13 mouse cellular contexts compared by ENCODE assay signal in genomic region chr11:120208848-120209247, GRCm38 (mm10). TPM values are rescaled to one million over a fixed set of nuclear protein-coding genes. Genes with fewer than 3 reads are reported as not detected.
A peak's percentile ranks its signal among the peaks of the same experiment; 100 is the strongest.
DNase-seq lines count a peak whose midpoint lies in the region; ATAC-seq and TF ChIP-seq lines count a peak whose summit lies in the region.
"Had no signal": no experiment of that assay in that cellular context is flagged by ENCODE, and none has a peak within 500 bp of the region (broad histone marks: within the 10 kb centered on the region; RNA-seq: fewer than 3 reads in every experiment).

No protein-coding gene starts in this region.

- H3K27me3 ChIP-seq in intestine, postnatal 0 days (replicated peaks; ENCODE audit: control insufficient read depth, insufficient read depth, low read length), result no peaks in the 10 kb centered on the region
- no peaks in the 10 kb centered on the region for H3K27me3 ChIP-seq in intestine, embryonic 15.5 days (replicated peaks)
- no peaks in the 10 kb centered on the region for H3K27me3 ChIP-seq in thymus, adult 2 months (ENCODE audit: control insufficient read depth, insufficient read depth, low read length)
- no peaks in the 10 kb centered on the region for H3K27me3 ChIP-seq in embryonic facial prominence, embryonic 10.5 days (replicated peaks; ENCODE audit: low read depth, poor library complexity, severe bottlenecking)
- H3K27me3 ChIP-seq: embryonic facial prominence, embryonic 12.5 days; midbrain, embryonic 15.5 days had no signal

- 71% methylated on average over 2 of the region's 2 CpGs for WGBS in intestine, postnatal 0 days
- 86% methylated on average over 2 of the region's 2 CpGs for WGBS in intestine, embryonic 15.5 days
- WGBS in thymus, adult 2 months, result 57% methylated on average over 2 of the region's 2 CpGs
- WGBS in embryonic facial prominence, embryonic 10.5 days, result 67% methylated on average over 2 of the region's 2 CpGs

- intact Hi-C loops in left cerebral cortex, postnatal 10 days (cut with DNase I), result no loop called here

- no peaks in the 10 kb centered on the region for H3K36me3 ChIP-seq in intestine, postnatal 0 days (ENCODE audit: control insufficient read depth, insufficient read depth)
- no peaks in the 10 kb centered on the region for H3K36me3 ChIP-seq in intestine, embryonic 15.5 days
- no peaks in the 10 kb centered on the region for H3K36me3 ChIP-seq in thymus, adult 2 months (ENCODE audit: control insufficient read depth, insufficient read depth, low read length)
- peaks cover 10% of the 10 kb centered on the region; the same call in 1 of the 2 replicates for H3K36me3 ChIP-seq in embryonic facial prominence, embryonic 10.5 days (replicated peaks)
- H3K36me3 ChIP-seq: embryonic facial prominence, embryonic 12.5 days; midbrain, embryonic 15.5 days had no signal

- H3K4me2 ChIP-seq in intestine, postnatal 0 days (replicated peaks; ENCODE audit: low read depth), result no peak overlapping the region
- no peak overlapping the region for H3K4me2 ChIP-seq in intestine, embryonic 15.5 days (replicated peaks)
- H3K4me2 ChIP-seq: embryonic facial prominence, embryonic 12.5 days; midbrain, embryonic 15.5 days had no signal

- ATAC-seq in intestine, postnatal 0 days, result no peak
- ATAC-seq in intestine, embryonic 15.5 days, result no peak
- ATAC-seq: activated CD4-positive, CD25-positive, alpha-beta regulatory T cell, adult 4 months; midbrain, embryonic 15.5 days had no signal

- H3K4me3 ChIP-seq in intestine, postnatal 0 days (ENCODE audit: low read depth, low read length), result no peak overlapping the region
- no peak overlapping the region for H3K4me3 ChIP-seq in intestine, embryonic 15.5 days (replicated peaks)
- no peak overlapping the region for H3K4me3 ChIP-seq in thymus, adult 2 months (ENCODE audit: control insufficient read depth, insufficient read depth, low read length)
- H3K4me3 ChIP-seq in embryonic facial prominence, embryonic 10.5 days, result no peak overlapping the region
- H3K4me3 ChIP-seq: embryonic facial prominence, embryonic 12.5 days; midbrain, embryonic 15.5 days had no signal

- no peak for TF ChIP-seq POLR2A in thymus, adult 2 months (IDR thresholded peaks at IDR 0.05; ENCODE audit: control insufficient read depth, extremely low read depth, insufficient read depth, low read length, poor library complexity)

- TF ChIP-seq CTCF in intestine, postnatal 0 days (IDR thresholded peaks at IDR 0.05; ENCODE audit: low read depth), result peak; percentile 66
- no peak for TF ChIP-seq CTCF in thymus, adult 2 months (IDR thresholded peaks at IDR 0.05; ENCODE audit: borderline replicate concordance, control insufficient read depth, extremely low read depth, insufficient read depth, low read length, poor library complexity)

- no peak overlapping the region for H3K27ac ChIP-seq in intestine, postnatal 0 days (ENCODE audit: low read depth, low read length)
- no peak overlapping the region for H3K27ac ChIP-seq in intestine, embryonic 15.5 days
- no peak overlapping the region for H3K27ac ChIP-seq in thymus, adult 2 months (ENCODE audit: control insufficient read depth, insufficient read depth, low read length)
- H3K27ac ChIP-seq in embryonic facial prominence, embryonic 10.5 days (replicated peaks), result 0 out of 2 replicates have a peak overlapping the region, but pooled peaks have one; percentile 4
- H3K27ac ChIP-seq: embryonic facial prominence, embryonic 12.5 days; midbrain, embryonic 15.5 days had no signal

- H3K9ac ChIP-seq in intestine, postnatal 0 days (ENCODE audit: low read depth, low read length), result no peak overlapping the region
- no peak overlapping the region for H3K9ac ChIP-seq in intestine, embryonic 15.5 days
- H3K9ac ChIP-seq: embryonic facial prominence, embryonic 12.5 days; midbrain, embryonic 15.5 days had no signal

- H3K4me1 ChIP-seq in intestine, postnatal 0 days (replicated peaks; ENCODE audit: control insufficient read depth, insufficient read depth, low read length), result no peaks in the 10 kb centered on the region
- H3K4me1 ChIP-seq in intestine, embryonic 15.5 days (replicated peaks), result peaks cover 13% of the 10 kb centered on the region; the same call in 1 of the 2 replicates
- H3K4me1 ChIP-seq in thymus, adult 2 months (replicated peaks; ENCODE audit: control insufficient read depth, insufficient read depth, low read length), result no peaks in the 10 kb centered on the region
- peaks cover 20% of the 10 kb centered on the region for H3K4me1 ChIP-seq in embryonic facial prominence, embryonic 10.5 days
- H3K4me1 ChIP-seq: embryonic facial prominence, embryonic 12.5 days; midbrain, embryonic 15.5 days had no signal

- H3K9me3 ChIP-seq in intestine, postnatal 0 days (ENCODE audit: control insufficient read depth), result peaks cover 2% of the 10 kb centered on the region; the same call in 1 of the 2 replicates
- no peaks in the 10 kb centered on the region for H3K9me3 ChIP-seq in intestine, embryonic 15.5 days
- 0 out of 2 replicates have a peak, but pooled peaks cover 6% of the 10 kb centered on the region for H3K9me3 ChIP-seq in embryonic facial prominence, embryonic 10.5 days
- H3K9me3 ChIP-seq: midbrain, embryonic 15.5 days had no signal

- DNase-seq in thymus, adult 2 months, result peak; percentile 36
- DNase-seq in thymus, adult 18-20 months, result no peak
- DNase-seq in embryonic facial prominence, embryonic 10.5 days (ENCODE audit: low spot score), result no peak
- no peak for DNase-seq in left cerebral cortex, postnatal 10 days (ENCODE audit: extremely low spot score in 1 of 2, low spot score in 2 of 2)
- DNase-seq in right cerebral cortex, adult 18-20 months, result no peak
- no peak for DNase-seq in right cerebral cortex, postnatal 14 days
- DNase-seq: heart, postnatal 14 days; layer of hippocampus, adult 9-11 months had no signal

RNA-seq across cellular contexts. Expression of gene Bahcc1, which starts 23.9 kb away (rescaled TPM):
- polyA plus RNA-seq in intestine, postnatal 0 days (2015; fragmentation: Nextera tagmentation; extraction: Ambion mirVana), result 3.1 and 4.2 TPM in 2 replicates
- 5.8 and 7.1 TPM in 2 replicates for polyA plus RNA-seq in intestine, embryonic 15.5 days (2015; fragmentation: Nextera tagmentation; extraction: Ambion mirVana)
- polyA plus RNA-seq in thymus, adult 2 months (2012; rRNA removed), result 11.0 and 15.1 TPM in 2 replicates
- polyA plus RNA-seq in embryonic facial prominence, embryonic 10.5 days (2016; fragmentation: Nextera tagmentation; extraction: Ambion mirVana), result 18.0 and 18.4 TPM in 2 replicates
- total RNA-seq in left cerebral cortex, postnatal 10 days (2021), result 10 to 100 TPM; 19.7 to 20.6 TPM
- polyA plus RNA-seq: activated CD4-positive, CD25-positive, alpha-beta regulatory T cell, adult 4 months had no signal

RNA-seq across cellular contexts. Expression of gene Slc38a10, which starts 57.7 kb away (rescaled TPM):
- polyA plus RNA-seq in intestine, postnatal 0 days (2015; fragmentation: Nextera tagmentation; extraction: Ambion mirVana), result 56.4 and 57.3 TPM in 2 replicates
- polyA plus RNA-seq in intestine, embryonic 15.5 days (2015; fragmentation: Nextera tagmentation; extraction: Ambion mirVana), result 81.8 and 88.2 TPM in 2 replicates
- 165 and 167 TPM in 2 replicates for polyA plus RNA-seq in thymus, adult 2 months (2012; rRNA removed)
- 99.0 and 103 TPM in 2 replicates for polyA plus RNA-seq in embryonic facial prominence, embryonic 10.5 days (2016; fragmentation: Nextera tagmentation; extraction: Ambion mirVana)
- total RNA-seq in left cerebral cortex, postnatal 10 days (2021), result 100 to 1,000 TPM; 107 to 118 TPM
